Comparison of ENCODE assay signal across 12 mouse cellular contexts in genomic region chr2:155590876-155591275, GRCm38 (mm10). TPM values are rescaled to one million over a fixed set of nuclear protein-coding genes. Genes with fewer than 3 reads are reported as not detected.
DNase-seq lines count a peak whose midpoint lies in the region; ATAC-seq and TF ChIP-seq lines count a peak whose summit lies in the region.
"Had no signal": no experiment of that assay in that cellular context is flagged by ENCODE, and none has a peak within 500 bp of the region (broad histone marks: within the 10 kb centered on the region; RNA-seq: fewer than 3 reads in every experiment).

No protein-coding gene starts in this region.

- WGBS in intestine, embryonic 16.5 days, result 79% methylated on average over 2 of the region's 2 CpGs
- WGBS in limb, embryonic 13.5 days, result 88% methylated on average over 2 of the region's 2 CpGs
- 31% methylated on average over 2 of the region's 2 CpGs for WGBS in small intestine, adult 2 months

- intact Hi-C loops in left cerebral cortex, postnatal 25 days (cut with DNase I), result no loop called here

- no peaks in the 10 kb centered on the region for H3K36me3 ChIP-seq in intestine, embryonic 16.5 days (ENCODE audit: control insufficient read depth, insufficient read depth, low read length)
- H3K36me3 ChIP-seq in limb, embryonic 13.5 days, result no peaks in the 10 kb centered on the region
- no peaks in the 10 kb centered on the region for H3K36me3 ChIP-seq in small intestine, adult 2 months (ENCODE audit: control insufficient read depth, insufficient read depth, low read length)
- H3K36me3 ChIP-seq: midbrain, embryonic 15.5 days had no signal

- H3K4me3 ChIP-seq in intestine, embryonic 16.5 days (ENCODE audit: low read length), result peak overlapping the region; percentile 59; the same call in 1 of the 2 replicates
- no peak overlapping the region for H3K4me3 ChIP-seq in limb, embryonic 13.5 days
- H3K4me3 ChIP-seq in small intestine, adult 2 months (ENCODE audit: low read depth, low read length), result peak overlapping the region; percentile 0; the same call in 1 of the 2 replicates

- H3K27ac ChIP-seq in intestine, embryonic 16.5 days (ENCODE audit: low read length), result peak overlapping the region; percentile 93
- no peak overlapping the region for H3K27ac ChIP-seq in limb, embryonic 13.5 days
- peak overlapping the region; percentile 91 for H3K27ac ChIP-seq in small intestine, adult 2 months (ENCODE audit: insufficient read depth, low read depth, low read length)
- H3K27ac ChIP-seq: midbrain, embryonic 15.5 days had no signal

- peak overlapping the region; percentile 74 for H3K4me2 ChIP-seq in intestine, embryonic 16.5 days (ENCODE audit: low read depth, low read length)
- H3K4me2 ChIP-seq in limb, embryonic 13.5 days (replicated peaks), result no peak overlapping the region

- peaks cover 23% of the 10 kb centered on the region for H3K4me1 ChIP-seq in intestine, embryonic 16.5 days (ENCODE audit: control insufficient read depth, insufficient read depth, low read length)
- H3K4me1 ChIP-seq in limb, embryonic 13.5 days, result peaks cover 14% of the 10 kb centered on the region
- H3K4me1 ChIP-seq in small intestine, adult 2 months (ENCODE audit: control insufficient read depth, insufficient read depth, insufficient read length, low read length), result peaks cover 16% of the 10 kb centered on the region; the same call in 1 of the 2 replicates

- peak; percentile 20; the same call in 1 of the 2 replicates for ATAC-seq in intestine, embryonic 16.5 days
- no peak for ATAC-seq in limb, embryonic 13.5 days (ENCODE audit: low FRiP score, low read depth)
- ATAC-seq: midbrain, embryonic 15.5 days had no signal

- TF ChIP-seq POLR2A in small intestine, adult 2 months (IDR thresholded peaks at IDR 0.05; ENCODE audit: low read depth, low read length), result no peak

- TF ChIP-seq CTCF in small intestine, adult 2 months (IDR thresholded peaks at IDR 0.05; ENCODE audit: extremely low read depth, insufficient read length, insufficient replicate concordance, low read depth, low read length), result no peak

- no peaks in the 10 kb centered on the region for H3K9me3 ChIP-seq in intestine, embryonic 16.5 days (ENCODE audit: control insufficient read depth, low read length)
- H3K9me3 ChIP-seq in limb, embryonic 13.5 days, result no peaks in the 10 kb centered on the region
- H3K9me3 ChIP-seq: midbrain, embryonic 15.5 days had no signal

- H3K9ac ChIP-seq in intestine, embryonic 16.5 days (ENCODE audit: low read depth, low read length), result 0 out of 2 replicates have a peak overlapping the region, but pooled peaks have one; percentile 76
- 0 out of 2 replicates have a peak overlapping the region, but pooled peaks have one; percentile 76 for H3K9ac ChIP-seq in limb, embryonic 13.5 days

- DNase-seq in kidney, adult 18-20 months, result peak; percentile 27
- no peak for DNase-seq in kidney, postnatal 4 days
- no peak for DNase-seq in left cerebral cortex, postnatal 25 days (ENCODE audit: low spot score in 2 of 2)
- no peak for DNase-seq in thymus, postnatal 14 days
- DNase-seq in right cerebral cortex, postnatal 10 days (ENCODE audit: low spot score in 2 of 2), result no peak
- DNase-seq: gastrocnemius, postnatal 14 days; heart, postnatal 4 days; right cerebral cortex, adult 18-20 months had no signal

- no peaks in the 10 kb centered on the region for H3K27me3 ChIP-seq in intestine, embryonic 16.5 days (replicated peaks; ENCODE audit: control insufficient read depth, insufficient read depth, low read length)
- 0 out of 2 replicates have a peak, but pooled peaks cover 1% of the 10 kb centered on the region for H3K27me3 ChIP-seq in limb, embryonic 13.5 days
- H3K27me3 ChIP-seq in small intestine, adult 2 months (ENCODE audit: control insufficient read depth, insufficient read depth, low read length), result no peaks in the 10 kb centered on the region
- H3K27me3 ChIP-seq: midbrain, embryonic 15.5 days had no signal

RNA-seq across cellular contexts. Expression of gene Gss, which starts 1.7 kb away (rescaled TPM):
- polyA plus RNA-seq in intestine, embryonic 16.5 days (2015; fragmentation: Nextera tagmentation; extraction: Ambion mirVana), result 143 and 158 TPM in 2 replicates
- 27.5 and 27.9 TPM in 2 replicates for polyA plus RNA-seq in limb, embryonic 13.5 days (2015; fragmentation: Nextera tagmentation; extraction: Ambion mirVana)
- polyA plus RNA-seq in small intestine, adult 2 months (2012; rRNA removed), result 73.0 and 85.3 TPM in 2 replicates
- total RNA-seq in left cerebral cortex, postnatal 25 days (2021), result 10 to 100 TPM; 12.9 to 14.4 TPM

RNA-seq across cellular contexts. Expression of gene Myh7b, which starts 20.1 kb away (rescaled TPM):
- polyA plus RNA-seq in intestine, embryonic 16.5 days (2015; fragmentation: Nextera tagmentation; extraction: Ambion mirVana), result 0.77 and 1.3 TPM in 2 replicates
- 2.7 and 3.7 TPM in 2 replicates for polyA plus RNA-seq in limb, embryonic 13.5 days (2015; fragmentation: Nextera tagmentation; extraction: Ambion mirVana)
- 0.47 and 0.51 TPM in 2 replicates for polyA plus RNA-seq in small intestine, adult 2 months (2012; rRNA removed)
- total RNA-seq in left cerebral cortex, postnatal 25 days (2021), result 1 to 10 TPM; 3.8 to 5.3 TPM
